Mouse (Mus musculus): ENCODE data around the gene Pkp4.
"Not testable (repeated sequence)": the region's sequence is repeated elsewhere in the genome, so short reads cannot be mapped to it uniquely, and the experiment has no call there.

Gene Pkp4

DNA sequence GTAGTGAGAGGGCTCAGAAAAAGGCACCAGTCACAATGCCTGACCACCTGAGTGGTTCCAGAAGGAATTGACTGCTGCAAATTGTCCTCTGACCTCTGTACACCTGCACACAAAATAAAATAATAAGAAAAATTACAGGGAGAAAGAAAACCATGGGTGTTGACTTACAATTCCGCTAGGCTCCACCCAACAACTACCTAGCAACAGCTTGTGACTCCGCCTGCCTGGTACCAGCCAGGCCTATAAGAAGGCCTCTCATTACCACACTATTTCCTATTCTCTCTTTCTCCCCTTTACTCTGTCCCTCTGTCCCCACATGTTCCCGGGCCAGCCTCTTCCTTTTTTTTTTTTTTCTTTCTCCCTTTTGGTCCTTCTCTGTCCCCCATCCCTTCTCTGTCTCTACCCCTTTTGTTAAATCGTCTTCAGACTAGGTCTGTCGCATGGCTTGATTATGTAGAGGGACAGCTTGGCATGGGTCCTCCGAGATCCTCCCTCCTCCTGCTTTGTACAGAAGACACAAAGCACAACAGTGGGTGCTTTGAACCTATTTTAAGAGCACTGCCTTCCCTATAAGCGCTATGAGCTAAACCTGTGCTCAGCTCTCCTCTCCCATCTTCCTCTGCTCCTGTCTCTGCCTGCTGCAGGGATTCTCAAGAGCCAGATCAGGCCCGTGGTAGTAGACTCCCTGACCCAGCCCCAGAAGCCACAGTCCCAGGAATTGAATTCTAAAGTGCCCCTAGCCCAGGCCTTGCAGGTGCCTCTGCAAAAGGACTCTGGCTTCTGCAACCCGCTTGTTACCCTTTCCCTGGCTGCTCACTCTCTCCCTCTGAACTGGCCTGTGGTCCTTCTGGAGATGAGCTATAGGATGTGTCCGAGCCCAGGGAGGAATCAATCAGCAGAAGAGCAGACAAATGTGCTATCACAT, 223.5 kb downstream of the Pkp4 start:
- no peak for DNase-seq (ENCODE audit: low spot score)

DNA sequence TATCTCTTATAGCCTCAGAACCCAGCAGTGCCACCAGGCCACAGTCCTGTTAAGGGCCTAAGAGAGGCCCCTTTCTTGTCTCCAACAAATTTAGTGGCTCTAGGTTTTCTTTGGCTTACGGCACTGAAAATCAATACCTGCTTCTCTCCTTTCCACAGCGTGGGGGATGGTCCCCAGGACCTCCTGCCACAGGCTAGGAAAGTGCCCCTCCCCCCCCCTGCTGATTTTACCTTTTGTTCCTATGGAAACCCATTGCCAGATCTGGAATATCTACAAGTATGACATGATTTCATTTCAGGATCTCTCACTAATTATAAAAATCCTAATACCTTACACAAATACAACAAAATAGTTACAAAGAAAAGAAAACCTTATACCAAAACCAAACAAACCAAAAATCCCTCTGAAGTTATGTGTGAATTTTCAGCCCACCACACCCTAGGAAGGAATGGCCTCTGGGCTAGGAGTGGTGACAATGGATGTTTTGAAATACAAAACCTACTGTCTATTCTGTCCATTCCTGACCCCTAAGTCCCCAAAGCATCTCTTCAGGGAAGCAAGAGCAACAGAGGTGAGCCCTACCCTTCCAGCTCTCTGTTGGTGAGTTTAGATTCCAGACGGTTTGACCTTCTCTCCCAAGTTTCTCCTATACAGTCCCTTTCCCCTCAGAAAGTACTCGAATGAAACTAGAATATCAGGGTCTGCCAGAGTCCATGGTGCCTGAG, 224.7 kb downstream of the Pkp4 start:
- DNase-seq (ENCODE audit: low spot score): no peak

DNA sequence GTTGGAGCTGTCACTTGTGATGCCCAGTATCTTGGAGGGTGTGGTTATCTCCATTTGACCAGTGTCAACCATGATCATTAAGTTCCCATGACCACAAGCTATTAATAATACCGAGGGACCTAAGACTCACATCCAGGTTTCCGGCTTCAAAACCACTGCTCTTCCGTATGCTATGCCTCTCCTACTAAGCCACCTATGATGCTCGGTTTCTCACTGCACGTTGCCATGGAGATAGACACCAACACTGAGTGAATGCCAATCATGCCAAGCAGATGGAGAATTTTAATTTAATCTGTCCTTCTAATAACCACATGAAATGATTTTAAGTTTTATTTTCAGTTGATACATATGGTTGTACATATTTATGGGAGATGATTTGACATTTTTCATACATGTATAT, 229.3 kb downstream of the Pkp4 start:
- no peak for DNase-seq (ENCODE audit: low spot score)

DNA sequence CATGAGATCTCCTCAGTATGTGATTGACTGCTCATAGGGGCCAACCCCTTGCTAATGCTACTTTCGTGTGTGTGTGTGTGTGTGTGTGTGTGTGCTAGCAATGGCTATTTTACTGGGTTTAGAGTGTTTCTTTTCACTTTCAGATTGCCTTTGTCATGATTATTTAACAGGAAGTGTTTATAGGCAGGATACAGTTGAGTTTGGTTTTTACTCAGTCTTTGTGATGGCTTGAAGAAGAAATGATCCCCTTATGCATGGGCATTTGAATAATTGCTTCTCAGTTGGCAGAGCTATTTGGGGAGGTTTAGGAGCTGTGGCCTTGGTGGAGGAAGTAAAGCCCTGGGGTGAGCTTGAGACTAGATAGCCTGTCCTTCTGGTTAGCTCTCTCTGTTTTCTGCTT, 232.5 kb downstream of the Pkp4 start:
- no peak for DNase-seq (ENCODE audit: low spot score)

DNA sequence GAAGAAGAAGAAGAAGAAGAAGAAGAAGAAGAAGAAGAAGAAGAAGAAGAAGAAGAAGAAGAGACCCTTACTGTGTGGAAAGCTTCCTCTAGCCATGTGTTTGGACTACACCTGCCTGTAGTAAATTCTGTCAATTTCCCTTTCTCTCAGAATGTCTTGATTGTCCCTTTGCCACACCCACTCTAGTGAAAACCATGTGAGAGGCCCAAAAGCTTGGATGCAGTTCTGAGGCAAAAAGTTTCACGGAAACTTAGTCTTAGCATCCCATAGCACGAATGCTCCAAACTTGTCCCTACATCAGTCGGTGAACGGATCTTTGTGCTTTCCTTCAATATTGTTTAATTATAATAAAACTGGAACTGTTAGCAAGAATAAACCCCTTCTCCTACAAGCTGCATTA, 234.0 kb downstream of the Pkp4 start:
- no peak for DNase-seq (ENCODE audit: low spot score)

DNA sequence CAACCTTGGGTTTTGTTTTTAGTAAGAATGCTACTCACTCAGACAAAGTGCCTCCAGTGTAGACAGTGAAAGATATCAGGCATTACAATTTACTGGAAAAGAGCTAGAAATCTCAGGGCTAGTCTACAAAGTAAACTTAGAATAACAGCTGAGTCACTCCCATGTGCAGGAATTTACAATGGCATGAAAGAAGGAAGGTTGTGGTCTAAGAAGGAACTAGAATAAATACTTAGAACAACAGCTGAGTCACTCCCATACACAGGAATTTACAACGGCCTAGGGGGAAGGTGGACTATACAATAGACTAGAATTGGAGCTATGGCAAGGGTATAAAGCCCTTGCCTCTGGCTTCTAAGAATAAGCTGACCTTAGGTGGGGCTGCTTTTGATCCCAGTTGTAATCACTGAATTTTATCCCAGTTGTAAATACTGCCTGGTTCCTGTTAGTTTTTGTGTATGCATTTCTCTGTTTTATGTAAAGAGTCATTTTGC, 234.6 kb downstream of the Pkp4 start:
- not testable (repeated sequence) for DNase-seq (ENCODE audit: low spot score)

DNA sequence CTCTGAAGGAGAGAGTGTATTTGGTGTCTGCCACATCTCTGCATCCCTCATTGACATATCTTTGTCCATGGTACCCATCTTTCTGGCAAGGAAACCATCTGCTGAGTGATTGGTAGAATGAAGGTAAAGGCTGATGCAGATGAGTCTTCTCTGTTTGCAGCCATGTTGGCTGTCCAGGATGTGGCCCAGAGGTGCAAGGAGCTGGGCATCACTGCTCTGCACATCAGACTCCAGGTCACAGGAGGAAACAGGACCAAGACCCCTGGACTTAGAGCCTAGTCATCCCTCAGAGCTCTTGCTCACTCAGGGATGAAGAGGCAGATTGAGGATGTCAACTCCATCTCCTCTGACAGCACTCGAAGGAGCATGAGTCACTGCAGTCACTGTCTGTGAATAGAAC, 235.9 kb downstream of the Pkp4 start:
- DNase-seq (ENCODE audit: low spot score): no peak

DNA sequence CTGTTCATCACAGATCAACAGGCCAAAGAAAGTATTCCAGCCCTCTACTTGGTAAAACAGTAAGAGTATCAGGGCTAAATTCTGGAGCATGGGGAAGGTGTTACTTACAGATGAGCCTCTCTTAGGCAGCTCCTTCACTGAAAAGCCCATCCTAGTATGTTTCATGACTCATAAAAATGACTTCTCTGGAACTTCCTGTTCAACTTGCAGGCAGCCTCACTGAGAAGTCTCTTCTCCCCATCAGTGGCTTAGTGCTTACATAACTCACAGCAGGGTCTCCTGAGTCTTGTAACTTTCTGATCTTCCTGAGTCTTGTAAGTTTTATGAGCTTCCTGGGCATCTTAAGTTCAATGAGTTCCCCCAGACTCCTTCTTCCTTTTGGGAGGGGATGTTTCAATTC, 236.9 kb downstream of the Pkp4 start:
- DNase-seq (ENCODE audit: low spot score): no peak

DNA sequence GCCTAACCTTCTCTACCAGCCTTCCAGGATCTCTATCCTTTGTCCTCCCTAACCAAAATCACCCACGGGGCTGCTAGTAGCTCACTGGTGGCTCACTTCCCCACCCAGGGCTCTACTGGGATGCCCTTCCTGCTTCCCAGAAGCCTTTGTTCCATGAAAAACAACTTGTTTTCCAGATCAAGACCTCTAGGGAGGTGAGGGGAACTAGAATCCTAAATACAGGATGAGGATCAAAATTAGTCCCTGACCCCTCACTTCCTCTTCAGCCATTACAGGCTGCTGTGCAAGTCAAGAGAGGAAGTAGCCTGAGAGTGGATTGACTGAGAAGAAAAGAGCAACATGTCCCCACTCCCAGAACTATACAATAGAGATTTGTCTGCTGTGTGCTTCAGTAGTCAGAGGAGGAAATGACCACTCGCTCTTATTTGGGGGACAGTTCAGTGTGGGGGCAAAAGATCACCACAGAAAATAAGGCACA, 240.3 kb downstream of the Pkp4 start:
- no peak for DNase-seq (ENCODE audit: low spot score)

DNA sequence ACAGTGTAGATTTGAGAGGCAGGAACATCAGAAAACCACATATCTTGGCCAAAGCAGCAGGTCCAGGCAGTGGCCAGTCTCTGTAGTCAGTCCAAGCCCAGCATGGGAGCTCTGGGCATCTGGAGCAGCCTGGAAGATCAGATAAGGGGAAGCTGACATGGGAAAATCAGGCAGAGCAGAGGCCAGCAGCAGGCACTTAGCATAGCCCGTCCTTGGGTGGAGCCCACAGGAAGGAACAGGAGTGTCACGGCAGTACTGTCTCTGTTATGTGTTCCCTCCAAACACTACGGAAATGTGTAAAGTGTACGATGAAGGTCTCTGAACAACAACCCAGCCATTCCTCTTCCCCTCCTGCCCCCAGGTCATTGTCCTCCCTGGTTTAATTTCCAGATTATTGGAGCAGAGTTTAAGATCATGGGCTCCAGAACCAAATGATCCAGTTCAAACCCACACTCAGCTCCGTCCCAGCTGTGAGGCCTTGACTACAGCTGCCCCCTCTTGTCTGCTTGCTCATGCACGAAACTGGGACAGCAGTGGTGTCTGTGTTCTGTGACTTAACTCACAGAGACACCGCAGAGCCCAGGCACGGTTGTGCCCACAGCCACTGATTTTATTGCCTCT, 241.3 kb downstream of the Pkp4 start:
- DNase-seq (ENCODE audit: low spot score): peak; percentile 43

DNA sequence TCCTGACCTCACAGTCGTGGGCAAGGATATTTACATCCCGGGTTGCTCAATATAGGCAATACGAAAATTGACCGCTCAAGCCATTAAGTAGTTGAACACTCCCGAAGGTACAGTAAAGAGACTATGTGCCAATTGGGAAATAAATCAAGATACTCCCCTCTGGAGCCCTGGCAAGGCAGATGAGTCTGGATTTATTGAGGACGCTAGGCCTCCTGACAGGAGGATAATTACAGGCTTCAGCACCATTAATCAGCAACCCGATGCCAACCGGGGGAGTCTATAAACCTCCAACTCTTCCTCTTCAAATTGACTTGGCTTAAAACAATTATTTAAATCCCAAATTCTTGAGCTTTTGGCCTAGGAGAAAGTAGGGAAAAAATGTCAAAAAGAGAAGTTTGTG, 243.4 kb downstream of the Pkp4 start:
- DNase-seq (ENCODE audit: low spot score): no peak
